Mouse (Mus musculus) erythroblast, embryonic 14.5 days (primary cell): ENCODE data around the gene Cdca5.

Experiments
- GATA1 ChIP-seq: IDR thresholded peaks from 2 replicates; pipeline ENCODE4 v1.6.1; 2012; ENCODE audit warnings: low read length, inconsistent platforms, mixed read lengths
- TAL1 ChIP-seq: IDR thresholded peaks from 3 replicates; pipeline ENCODE4 v1.6.1; 2012; ENCODE audit warnings: low read length, inconsistent platforms, mixed read lengths

- no peak for TF ChIP-seq TAL1
- no peak for TF ChIP-seq GATA1
Observed at GRCm38 (mm10) chr19:6105586-6105985, 20.8 kb downstream of the Cdca5 start, which contains the start of gene Naaladl1.
